Mouse (Mus musculus) cortical plate, adult 2 months (tissue): ENCODE measurements around the gene Tmtc1.

Experiments
- CTCF ChIP-seq: fragments of 200-500 bp; IDR thresholded peaks from 2 replicates; pipeline ENCODE4 v1.5.1; 2011; ENCODE audit warnings: mild to moderate bottlenecking, control low read depth, low read length; ENCODE audit not compliant: insufficient read depth; ENCODE audit errors: extremely low read depth
- POLR2A ChIP-seq: fragments of 200-500 bp; IDR thresholded peaks from 2 replicates; pipeline ENCODE4 v1.6.1; 2011; ENCODE audit warnings: mild to moderate bottlenecking, low read length, control low read depth; ENCODE audit not compliant: insufficient read depth; ENCODE audit errors: extremely low read depth

DNA sequence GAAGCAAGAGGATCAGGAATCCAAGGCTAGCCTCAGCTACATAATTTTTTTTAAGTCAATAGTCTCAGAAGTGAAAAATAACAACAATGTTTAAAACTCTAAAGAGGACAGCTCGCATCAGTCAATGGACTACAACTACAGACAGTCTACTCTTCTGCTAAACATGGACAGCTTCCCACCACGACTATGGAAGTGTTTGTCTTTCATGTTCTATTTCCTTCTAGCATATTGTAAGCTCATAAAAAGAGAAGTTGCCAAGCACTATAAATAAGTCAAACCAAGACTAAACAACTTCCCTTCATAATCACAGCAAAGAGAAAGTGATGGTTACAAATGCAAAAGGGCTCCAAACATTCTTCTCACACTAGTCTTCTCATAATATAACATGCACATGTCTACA lies 38.6 kb downstream of the Tmtc1 start:
- no peak for TF ChIP-seq CTCF
- TF ChIP-seq POLR2A = no peak
